Mouse (Mus musculus): Measurements from ENCODE around the gene Rnf41.
A peak's percentile ranks its signal among the peaks of the same experiment; 100 is the strongest.

Rnf41 gene

DNA sequence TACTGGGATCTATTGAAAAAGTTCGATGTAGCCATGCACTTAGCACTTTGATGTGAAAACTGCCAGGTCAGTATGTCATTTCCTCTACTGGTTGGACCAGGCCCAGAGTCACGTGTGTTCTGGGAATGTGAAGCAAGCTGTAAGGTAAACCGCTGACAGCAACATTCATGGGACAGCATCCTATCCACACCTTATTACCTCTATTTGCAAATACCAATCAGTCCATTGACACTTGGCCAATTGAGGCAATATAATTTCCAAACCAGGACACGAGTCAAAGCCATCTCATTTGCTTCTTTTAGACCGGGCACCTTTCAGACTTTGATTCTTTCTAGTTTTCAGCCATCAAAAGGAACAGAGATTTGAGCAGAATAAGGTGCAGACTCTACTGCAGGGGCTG, 17.6 kb downstream of the Rnf41 start:
- no peak for DNase-seq (ENCODE audit: low spot score in 2 of 2)

DNA sequence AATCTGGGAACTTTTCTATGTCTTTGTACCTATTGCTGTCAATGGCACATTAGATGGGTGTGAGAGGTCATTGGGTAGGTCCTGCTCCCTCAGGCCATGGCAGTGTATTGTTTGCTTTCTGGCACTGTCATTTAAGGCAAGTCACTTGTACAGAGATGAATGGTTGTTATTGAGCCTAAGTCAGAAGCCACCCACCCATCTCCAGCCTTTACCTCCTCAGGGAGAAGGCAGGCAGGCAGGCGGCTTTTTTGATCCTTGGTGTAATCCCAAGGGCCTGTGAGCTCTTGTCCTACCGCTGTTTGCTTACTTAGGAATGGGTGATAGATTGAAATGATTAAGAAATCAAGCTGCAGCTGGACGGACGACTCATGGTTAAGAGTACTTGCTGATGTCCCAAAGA, 18.0 kb downstream of the Rnf41 start:
- no peak for DNase-seq (ENCODE audit: low spot score in 2 of 2)

DNA sequence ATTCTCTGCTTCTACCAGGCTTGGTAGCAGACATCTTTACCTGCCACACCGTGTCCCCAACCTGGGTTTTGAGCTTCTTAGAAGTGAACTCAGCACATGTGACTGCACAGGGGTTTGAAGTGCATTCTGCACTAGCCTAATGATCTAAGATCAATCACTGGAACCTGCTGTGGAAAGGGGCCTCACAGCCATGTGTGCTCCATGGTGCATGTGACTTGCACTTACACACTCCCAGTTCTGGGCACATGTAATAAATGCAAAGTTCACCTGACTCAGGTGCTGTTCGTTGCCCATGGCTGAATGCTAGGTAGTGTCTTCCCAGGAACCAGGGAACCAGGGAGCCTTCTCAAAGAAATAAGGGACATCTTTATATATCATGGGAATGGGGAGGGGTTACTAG, 22.0 kb downstream of the Rnf41 start:
- DNase-seq (ENCODE audit: low spot score in 2 of 2) = no peak

DNA sequence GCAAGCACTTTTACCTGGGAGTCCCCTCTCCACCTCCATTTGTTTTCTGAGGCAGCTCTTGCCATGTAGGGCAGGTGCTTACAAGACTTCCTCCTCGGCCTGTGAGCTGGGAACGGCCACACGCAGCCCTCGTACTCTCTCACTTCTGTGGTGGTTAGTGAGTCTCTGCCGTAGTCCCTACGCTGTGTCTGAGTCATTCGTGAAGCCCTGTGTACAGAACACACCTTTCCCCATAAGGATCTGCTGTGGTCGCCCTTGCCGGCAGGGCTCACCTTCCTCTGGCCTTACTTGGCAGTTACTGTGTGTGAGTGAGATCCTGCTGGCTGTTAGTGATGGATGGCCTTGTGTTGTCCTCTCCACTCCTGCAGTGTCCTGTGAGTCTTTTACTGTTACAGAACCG, 23.2 kb downstream of the Rnf41 start:
- DNase-seq (ENCODE audit: low spot score in 2 of 2) = no peak

GRCm38 (mm10) chr10:128435186-128435823, 23.8 kb downstream of the Rnf41 start:
- DNase-seq (ENCODE audit: low spot score in 2 of 2) = no peak

- DNase-seq (ENCODE audit: low spot score in 2 of 2) = no peak
Observed at GRCm38 (mm10) chr10:128435873-128436272, 24.4 kb downstream of the Rnf41 start.

DNA sequence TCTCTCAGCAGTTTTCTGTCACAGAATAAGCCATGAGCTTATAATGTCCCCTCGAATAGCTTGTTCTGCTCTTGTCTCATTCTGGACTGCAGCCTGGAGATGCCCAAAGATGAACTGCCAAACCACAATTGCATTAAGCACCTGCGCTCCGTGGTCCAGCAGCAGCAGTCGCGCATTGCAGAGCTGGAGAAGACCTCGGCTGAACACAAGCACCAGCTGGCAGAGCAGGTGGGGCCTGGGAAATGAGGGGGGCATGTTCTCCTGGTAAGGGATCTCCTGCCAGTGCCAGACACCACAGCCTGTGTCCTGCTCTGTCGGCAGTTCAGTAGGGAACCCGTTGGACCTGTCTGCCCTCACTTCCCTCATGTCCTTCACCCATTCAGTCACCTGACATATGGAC, 24.9 kb downstream of the Rnf41 start:
- no peak for DNase-seq (ENCODE audit: low spot score in 2 of 2)

- DNase-seq (ENCODE audit: low spot score in 2 of 2) = no peak
Observed at GRCm38 (mm10) chr10:128438675-128439279, 27.3 kb downstream of the Rnf41 start.

- DNase-seq (ENCODE audit: low spot score in 2 of 2) = no peak
Observed at GRCm38 (mm10) chr10:128440407-128440806, 28.9 kb downstream of the Rnf41 start.

DNA sequence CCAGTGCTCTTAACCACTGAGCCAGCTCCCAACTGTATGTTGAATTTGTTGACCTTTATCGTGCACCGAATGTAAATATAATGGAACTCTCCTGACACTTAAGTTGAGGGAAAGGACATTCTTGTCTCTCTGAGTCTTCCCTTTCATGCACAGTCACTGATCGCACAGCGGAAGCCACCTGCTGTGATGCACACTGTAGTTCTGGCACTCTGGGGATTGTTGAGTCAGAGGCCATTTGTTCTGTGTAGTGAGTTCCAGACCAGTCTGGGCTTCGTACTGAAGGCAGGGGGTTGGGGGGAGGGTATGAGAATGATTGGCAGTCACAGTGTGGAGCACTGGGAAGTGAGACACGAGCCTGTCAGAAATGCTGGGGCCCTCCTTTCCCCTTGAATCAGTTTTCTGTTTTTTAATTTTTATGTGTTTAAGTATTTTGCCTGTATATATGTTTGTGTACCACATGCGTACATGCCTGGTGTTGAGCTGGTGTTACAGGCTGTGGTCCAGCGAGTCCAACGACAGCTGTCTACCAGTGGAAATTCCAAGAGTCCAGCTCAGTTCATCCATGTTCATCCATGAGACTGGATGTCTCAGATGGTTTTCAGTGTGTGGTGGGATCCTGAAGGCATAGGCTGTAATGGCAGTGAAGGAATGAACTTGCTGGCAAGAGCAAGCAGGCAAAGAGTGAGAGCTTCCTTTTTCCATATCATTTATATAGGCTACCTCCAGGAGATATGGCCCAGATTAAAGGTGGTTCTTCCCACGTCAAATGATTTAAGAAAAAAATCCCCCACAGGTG, 30.1 kb downstream of the Rnf41 start:
- no peak for DNase-seq (ENCODE audit: low spot score in 2 of 2)

DNA sequence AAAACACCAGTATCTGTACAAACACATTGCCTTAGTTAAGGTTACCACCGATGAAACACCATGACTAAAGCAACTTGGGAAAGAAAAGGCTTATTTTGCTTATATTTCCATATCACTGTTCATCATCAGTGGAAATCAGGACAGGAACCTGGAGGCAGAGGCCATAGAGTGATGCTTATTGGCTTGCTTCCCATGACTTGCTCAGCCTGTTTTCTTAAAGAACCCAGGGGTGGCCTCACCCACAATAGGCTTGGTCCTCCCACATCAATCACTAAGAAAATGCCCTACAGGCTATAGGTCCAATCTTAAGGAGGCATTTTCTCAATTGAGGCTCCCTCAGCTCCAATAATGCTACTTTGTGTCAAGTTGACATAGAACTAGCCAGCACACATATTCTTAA, 31.3 kb downstream of the Rnf41 start:
- no peak for DNase-seq (ENCODE audit: low spot score in 2 of 2)

GRCm38 (mm10) chr10:128444354-128444753, 32.9 kb downstream of the Rnf41 start:
- no peak for DNase-seq (ENCODE audit: low spot score in 2 of 2)

DNA sequence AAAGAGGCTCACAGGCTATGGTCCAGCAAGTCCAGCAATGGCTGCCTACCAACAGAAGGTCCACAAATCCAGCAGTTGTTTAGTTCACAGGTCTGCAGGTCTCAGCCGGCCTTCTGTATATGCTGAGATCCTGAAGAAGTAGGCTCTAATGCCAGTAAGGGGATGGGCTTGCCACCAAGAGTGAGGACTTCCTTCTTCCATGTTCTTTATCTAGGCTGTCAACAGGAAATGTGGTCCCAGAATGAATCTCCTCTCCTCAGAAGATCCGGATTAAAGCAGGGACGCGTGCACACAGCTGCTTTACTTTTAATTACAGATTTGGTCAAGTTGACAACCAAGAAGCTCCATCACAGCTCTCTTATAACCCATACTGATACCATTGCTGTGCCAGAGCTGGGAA, 34.0 kb downstream of the Rnf41 start:
- no peak for DNase-seq (ENCODE audit: low spot score in 2 of 2)

GRCm38 (mm10) chr10:128451014-128451413, 39.6 kb downstream of the Rnf41 start:
- DNase-seq (ENCODE audit: low spot score in 2 of 2) = no peak

- DNase-seq (ENCODE audit: low spot score in 2 of 2) = no peak
Observed at GRCm38 (mm10) chr10:128454471-128454870, 43.0 kb downstream of the Rnf41 start.

DNA sequence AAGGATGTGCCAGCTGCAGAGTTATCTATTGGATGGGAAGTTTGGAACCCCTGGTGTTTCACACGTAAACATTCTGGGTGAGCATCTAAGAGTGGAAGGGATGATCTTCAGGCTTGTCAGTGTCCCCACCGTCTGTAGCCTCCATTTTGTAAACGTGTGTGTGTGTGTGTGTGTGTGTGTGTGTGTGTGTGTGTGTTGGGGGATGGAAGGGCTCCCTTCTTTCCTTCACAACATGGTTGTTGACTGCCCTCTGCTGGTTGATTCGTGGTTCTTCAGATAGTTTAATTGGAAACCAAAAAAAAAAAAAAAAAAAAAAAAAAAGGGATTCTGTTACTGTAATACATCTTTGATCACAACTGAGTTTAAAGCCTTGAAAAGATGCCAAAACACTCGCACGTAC, 43.8 kb downstream of the Rnf41 start:
- peak in 1 of 2 experiments; percentile 48 for DNase-seq (ENCODE audit: low spot score in 2 of 2)

DNA sequence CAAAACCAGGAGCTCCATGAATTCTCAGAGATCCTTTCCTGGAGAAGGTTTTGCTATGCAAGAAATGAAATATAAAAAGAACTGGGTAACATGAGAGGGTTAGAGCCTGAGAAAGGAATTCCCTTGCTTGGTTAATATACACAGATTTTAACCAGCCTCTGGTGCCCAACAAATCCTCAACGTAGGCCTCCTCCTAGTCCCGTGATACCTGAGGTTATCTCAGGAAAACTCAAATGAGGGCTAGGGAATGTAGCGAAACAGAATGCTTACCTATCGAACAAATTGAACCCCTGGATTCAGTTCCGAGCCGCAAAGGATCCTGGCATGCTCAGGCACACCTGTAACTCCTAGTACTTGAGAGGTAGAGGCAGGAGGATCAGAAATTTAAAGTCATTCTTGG, 46.2 kb downstream of the Rnf41 start:
- no peak for DNase-seq (ENCODE audit: low spot score in 2 of 2)

- peak; percentile 80 to 95 for DNase-seq (ENCODE audit: low spot score in 2 of 2)
Observed at GRCm38 (mm10) chr10:128458348-128458718, 46.9 kb downstream of the Rnf41 start.

- DNase-seq (ENCODE audit: low spot score in 2 of 2) = peak; percentile 59 to 63
Observed at GRCm38 (mm10) chr10:128458719-128459408, 47.4 kb downstream of the Rnf41 start, which contains the start of gene Smarcc2. Gene Smarcc2 (plus strand): TSS chr10:128459248.

DNA sequence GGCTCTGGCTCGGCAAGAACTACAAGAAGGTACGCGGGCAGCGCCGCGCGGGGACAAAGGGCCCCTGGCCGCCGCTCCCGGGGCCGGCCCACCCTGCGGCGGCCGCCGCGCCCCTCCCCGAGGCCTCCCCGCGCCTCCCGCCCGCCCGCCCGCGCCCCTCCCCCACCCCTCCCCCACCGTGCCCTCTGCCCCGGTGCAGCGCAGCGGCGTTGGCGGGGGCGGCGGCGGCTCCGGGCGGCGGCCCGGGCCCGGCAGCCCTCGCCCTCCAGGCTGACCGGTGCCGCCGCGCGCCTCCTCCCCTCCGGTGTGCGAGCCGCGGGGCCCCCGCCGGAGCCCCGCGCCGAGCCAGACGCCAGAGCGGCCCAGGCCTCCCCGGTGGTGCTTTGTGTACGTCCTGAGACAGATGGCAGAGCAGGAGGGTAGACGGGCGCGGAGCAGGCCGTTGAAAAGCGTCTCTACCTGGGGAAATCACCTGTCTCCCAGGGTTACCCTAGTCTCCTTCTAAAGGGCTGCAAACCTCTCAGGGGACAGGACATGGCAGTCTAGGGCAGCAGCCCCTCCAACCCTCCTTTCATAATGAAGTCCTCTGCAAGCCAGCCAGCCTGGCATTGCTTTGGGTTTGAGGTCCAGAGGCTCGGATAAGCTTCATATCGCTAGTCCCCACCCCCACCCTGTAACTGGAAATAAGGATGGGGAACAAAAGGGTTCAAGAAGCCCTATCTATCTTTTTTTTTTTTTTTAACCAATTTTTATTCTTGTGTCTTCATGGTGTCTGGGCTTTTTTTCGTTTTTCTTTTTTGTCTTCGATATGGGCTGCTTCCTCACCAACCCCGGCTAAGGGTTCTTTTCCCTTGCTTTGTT, 48.2 kb downstream of the Rnf41 start:
- DNase-seq (ENCODE audit: low spot score in 2 of 2) = peak in 1 of 2 experiments; percentile 29

GRCm38 (mm10) chr10:128460270-128460630, 48.8 kb downstream of the Rnf41 start:
- DNase-seq (ENCODE audit: low spot score in 2 of 2) = no peak
